Mouse (Mus musculus): Measurements from ENCODE around the gene Hip1r. TPM values are rescaled to one million over a fixed set of nuclear protein-coding genes. Genes with fewer than 3 reads are reported as not detected.

Gene Hip1r
- polyA plus RNA-seq, 1 experiment from 2014 or later: 20.2 TPM

GRCm38 (mm10) chr5:123996695-123997094 is 23.3 kb downstream of the Hip1r start:
- no peaks in the 10 kb centered on the region; the same call in 1 of the 2 replicates for H3K27me3 ChIP-seq (replicated peaks; ENCODE audit: control insufficient read depth, insufficient read depth, low read length)
- H3K4me2 ChIP-seq: no peak overlapping the region
- H3K4me1 ChIP-seq (replicated peaks; ENCODE audit: control insufficient read depth, insufficient read depth, low read length): peaks cover 21% of the 10 kb centered on the region
- no peaks in the 10 kb centered on the region for H3K9me3 ChIP-seq (ENCODE audit: control insufficient read depth, low read length)
- no peak overlapping the region for H3K4me3 ChIP-seq (ENCODE audit: low read depth, low read length)
- no peaks in the 10 kb centered on the region; the same call in 1 of the 2 replicates for H3K36me3 ChIP-seq (ENCODE audit: control insufficient read depth, insufficient read depth, low read length)
- ATAC-seq (replicated peaks; ENCODE audit: low FRiP score) (no peak), DNase-seq (ENCODE audit: low spot score) (no peak)
- H3K27ac ChIP-seq (ENCODE audit: low read depth, low read length): no peak overlapping the region
- 87% methylated on average over 14 of the region's 14 CpGs for WGBS
- H3K9ac ChIP-seq (ENCODE audit: low read depth, low read length): no peak overlapping the region

DNA sequence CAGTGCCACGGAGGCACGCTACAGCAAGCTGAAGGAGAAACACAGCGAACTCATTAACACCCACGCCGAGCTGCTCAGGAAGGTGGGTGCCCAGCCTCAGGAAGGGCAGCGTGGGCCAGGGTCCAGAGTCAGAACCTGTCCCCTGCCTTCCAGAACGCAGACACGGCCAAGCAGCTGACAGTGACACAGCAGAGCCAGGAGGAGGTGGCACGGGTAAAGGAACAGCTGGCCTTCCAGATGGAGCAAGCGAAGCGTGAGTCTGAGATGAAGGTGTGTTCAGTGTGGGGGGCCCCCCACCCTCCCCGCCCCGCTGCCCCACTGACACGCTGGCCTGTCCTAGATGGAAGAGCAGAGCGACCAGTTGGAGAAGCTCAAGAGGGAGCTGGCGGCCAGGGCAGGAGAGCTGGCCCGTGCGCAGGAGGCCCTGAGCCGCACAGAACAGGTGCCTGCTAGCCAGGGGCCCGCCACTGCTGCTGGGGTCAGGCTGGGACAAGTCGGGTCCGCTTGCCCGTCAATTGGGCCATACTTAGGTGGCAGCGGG is 23.9 kb downstream of the Hip1r start:
- WGBS: 88% methylated on average over 24 of the region's 24 CpGs
- Histone ChIP-seq H3K27ac (ENCODE audit: low read depth, low read length) (no peak overlapping the region), H3K4me1 (replicated peaks; ENCODE audit: control insufficient read depth, insufficient read depth, low read length) (peaks cover 15% of the 10 kb centered on the region), H3K9me3 (ENCODE audit: control insufficient read depth, low read length) (no peaks in the 10 kb centered on the region), H3K27me3 (replicated peaks; ENCODE audit: control insufficient read depth, insufficient read depth, low read length) (no peaks in the 10 kb centered on the region; the same call in 1 of the 2 replicates), H3K36me3 (ENCODE audit: control insufficient read depth, insufficient read depth, low read length) (no peaks in the 10 kb centered on the region; the same call in 1 of the 2 replicates), H3K4me2 (no peak overlapping the region), H3K9ac (ENCODE audit: low read depth, low read length) (no peak overlapping the region), H3K4me3 (ENCODE audit: low read depth, low read length) (no peak overlapping the region)
- DNase-seq (ENCODE audit: low spot score): no peak
- ATAC-seq (replicated peaks; ENCODE audit: low FRiP score): no peak

DNA sequence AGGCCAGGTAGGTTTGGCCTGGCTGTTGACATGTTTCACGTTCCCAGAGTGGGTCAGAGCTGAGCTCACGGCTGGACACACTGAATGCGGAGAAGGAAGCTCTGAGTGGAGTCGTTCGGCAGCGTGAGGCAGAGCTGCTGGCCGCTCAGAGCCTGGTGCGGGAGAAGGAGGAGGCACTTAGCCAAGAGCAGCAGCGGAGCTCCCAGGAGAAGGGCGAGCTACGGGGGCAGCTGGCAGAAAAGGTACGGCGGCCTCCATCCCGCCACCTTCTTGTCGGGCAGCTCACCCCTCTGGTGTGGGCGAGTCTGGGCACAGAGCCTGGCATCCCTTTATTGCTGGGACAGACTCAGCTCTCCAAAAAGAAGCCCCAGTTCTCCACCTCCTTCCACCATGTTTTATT is 24.4 kb downstream of the Hip1r start:
- ATAC-seq (replicated peaks; ENCODE audit: low FRiP score) (no peak), DNase-seq (ENCODE audit: low spot score) (no peak)
- H3K36me3 ChIP-seq (ENCODE audit: control insufficient read depth, insufficient read depth, low read length): no peaks in the 10 kb centered on the region; the same call in 1 of the 2 replicates
- no peak overlapping the region for H3K4me2 ChIP-seq
- no peak overlapping the region for H3K9ac ChIP-seq (ENCODE audit: low read depth, low read length)
- H3K4me1 ChIP-seq (replicated peaks; ENCODE audit: control insufficient read depth, insufficient read depth, low read length): peaks cover 15% of the 10 kb centered on the region
- H3K27ac ChIP-seq (ENCODE audit: low read depth, low read length): no peak overlapping the region
- H3K4me3 ChIP-seq (ENCODE audit: low read depth, low read length): no peak overlapping the region
- H3K9me3 ChIP-seq (ENCODE audit: control insufficient read depth, low read length): no peaks in the 10 kb centered on the region
- no peaks in the 10 kb centered on the region; the same call in 1 of the 2 replicates for H3K27me3 ChIP-seq (replicated peaks; ENCODE audit: control insufficient read depth, insufficient read depth, low read length)
- WGBS: 87% methylated on average over 16 of the region's 16 CpGs

DNA sequence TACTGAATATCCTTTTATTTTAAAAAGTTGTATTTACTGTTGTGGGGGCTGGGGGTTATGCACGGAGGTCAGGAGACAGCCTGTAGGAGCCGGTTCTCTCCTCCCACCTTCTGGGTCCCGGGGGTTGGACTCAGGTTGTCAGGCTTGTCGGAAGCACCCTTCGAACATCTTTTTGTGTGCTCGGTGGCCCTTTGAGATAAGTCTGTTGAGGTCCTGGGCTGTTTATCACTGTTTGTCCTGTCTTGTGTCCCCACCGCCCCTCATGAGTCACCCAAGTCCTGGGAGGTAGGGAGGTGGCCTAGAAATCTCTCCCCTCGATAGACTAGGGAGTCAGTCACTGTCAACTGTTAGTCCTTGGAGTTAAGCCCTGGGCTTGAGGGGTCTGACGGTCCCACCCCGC is 24.9 kb downstream of the Hip1r start:
- Histone ChIP-seq H3K9me3 (ENCODE audit: control insufficient read depth, low read length) (no peaks in the 10 kb centered on the region), H3K27me3 (replicated peaks; ENCODE audit: control insufficient read depth, insufficient read depth, low read length) (no peaks in the 10 kb centered on the region; the same call in 1 of the 2 replicates), H3K4me2 (peak overlapping the region; percentile 3; the same call in 1 of the 2 replicates), H3K9ac (ENCODE audit: low read depth, low read length) (no peak overlapping the region), H3K27ac (ENCODE audit: low read depth, low read length) (no peak overlapping the region), H3K4me1 (replicated peaks; ENCODE audit: control insufficient read depth, insufficient read depth, low read length) (peaks cover 15% of the 10 kb centered on the region), H3K4me3 (ENCODE audit: low read depth, low read length) (no peak overlapping the region), H3K36me3 (ENCODE audit: control insufficient read depth, insufficient read depth, low read length) (no peaks in the 10 kb centered on the region; the same call in 1 of the 2 replicates)
- WGBS: 43% methylated on average over 10 of the region's 10 CpGs
- DNase-seq (ENCODE audit: low spot score) (no peak), ATAC-seq (replicated peaks; ENCODE audit: low FRiP score) (peak; percentile 49)

DNA sequence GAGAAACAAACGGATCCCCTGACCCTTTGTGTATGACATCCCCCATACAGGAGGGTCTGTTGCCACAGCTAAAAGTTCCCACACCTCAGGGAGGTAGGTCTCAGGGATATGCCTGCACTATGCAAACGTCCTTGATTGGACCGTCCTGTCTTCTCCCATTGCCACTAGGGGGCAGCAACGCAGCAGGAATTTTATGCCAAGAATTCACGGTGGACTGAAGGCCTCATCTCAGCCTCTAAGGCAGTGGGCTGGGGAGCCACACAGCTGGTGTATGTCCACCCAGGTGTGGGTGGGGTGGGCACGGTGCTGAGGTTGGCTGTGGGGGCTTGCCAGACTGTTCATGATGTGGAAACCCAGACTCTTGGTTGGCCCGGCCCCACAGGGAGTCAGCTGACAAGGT is 27.4 kb downstream of the Hip1r start:
- no peak overlapping the region for H3K9ac ChIP-seq (ENCODE audit: low read depth, low read length)
- peaks cover 10% of the 10 kb centered on the region for H3K36me3 ChIP-seq (ENCODE audit: control insufficient read depth, insufficient read depth, low read length)
- H3K4me2 ChIP-seq: no peak overlapping the region
- ATAC-seq (replicated peaks; ENCODE audit: low FRiP score) (peak; percentile 44), DNase-seq (ENCODE audit: low spot score) (peak; percentile 84)
- no peak overlapping the region for H3K27ac ChIP-seq (ENCODE audit: low read depth, low read length)
- H3K9me3 ChIP-seq (ENCODE audit: control insufficient read depth, low read length): no peaks in the 10 kb centered on the region
- peaks cover 15% of the 10 kb centered on the region for H3K4me1 ChIP-seq (replicated peaks; ENCODE audit: control insufficient read depth, insufficient read depth, low read length)
- WGBS: 11% methylated on average over 7 of the region's 7 CpGs
- H3K4me3 ChIP-seq (ENCODE audit: low read depth, low read length): no peak overlapping the region
- H3K27me3 ChIP-seq (replicated peaks; ENCODE audit: control insufficient read depth, insufficient read depth, low read length): no peaks in the 10 kb centered on the region; the same call in 1 of the 2 replicates

GRCm38 (mm10) chr5:124001274-124001673 is 27.8 kb downstream of the Hip1r start:
- H3K4me2 ChIP-seq: no peak overlapping the region
- H3K9ac ChIP-seq (ENCODE audit: low read depth, low read length): no peak overlapping the region
- no peaks in the 10 kb centered on the region for H3K9me3 ChIP-seq (ENCODE audit: control insufficient read depth, low read length)
- no peak for ATAC-seq (replicated peaks; ENCODE audit: low FRiP score)
- H3K27ac ChIP-seq (ENCODE audit: low read depth, low read length): no peak overlapping the region
- no peak for DNase-seq (ENCODE audit: low spot score)
- H3K27me3 ChIP-seq (replicated peaks; ENCODE audit: control insufficient read depth, insufficient read depth, low read length): no peaks in the 10 kb centered on the region; the same call in 1 of the 2 replicates
- 58% methylated on average over 9 of the region's 9 CpGs for WGBS
- H3K36me3 ChIP-seq (ENCODE audit: control insufficient read depth, insufficient read depth, low read length): peaks cover 14% of the 10 kb centered on the region
- no peak overlapping the region for H3K4me3 ChIP-seq (ENCODE audit: low read depth, low read length)
- peaks cover 15% of the 10 kb centered on the region for H3K4me1 ChIP-seq (replicated peaks; ENCODE audit: control insufficient read depth, insufficient read depth, low read length)

GRCm38 (mm10) chr5:124002876-124003275 is 29.4 kb downstream of the Hip1r start:
- Histone ChIP-seq H3K4me1 (replicated peaks; ENCODE audit: control insufficient read depth, insufficient read depth, low read length) (peaks cover 14% of the 10 kb centered on the region), H3K9ac (ENCODE audit: low read depth, low read length) (no peak overlapping the region), H3K36me3 (ENCODE audit: control insufficient read depth, insufficient read depth, low read length) (peaks cover 24% of the 10 kb centered on the region), H3K4me3 (ENCODE audit: low read depth, low read length) (no peak overlapping the region), H3K4me2 (no peak overlapping the region), H3K27me3 (replicated peaks; ENCODE audit: control insufficient read depth, insufficient read depth, low read length) (no peaks in the 10 kb centered on the region), H3K27ac (ENCODE audit: low read depth, low read length) (no peak overlapping the region), H3K9me3 (ENCODE audit: control insufficient read depth, low read length) (no peaks in the 10 kb centered on the region)
- ATAC-seq (replicated peaks; ENCODE audit: low FRiP score) (no peak), DNase-seq (ENCODE audit: low spot score) (no peak)
- 87% methylated on average over 2 of the region's 2 CpGs for WGBS

- DNase-seq (ENCODE audit: low spot score): no peak
- peaks cover 28% of the 10 kb centered on the region for H3K36me3 ChIP-seq (ENCODE audit: control insufficient read depth, insufficient read depth, low read length)
- no peaks in the 10 kb centered on the region for H3K27me3 ChIP-seq (replicated peaks; ENCODE audit: control insufficient read depth, insufficient read depth, low read length)
- no peak overlapping the region for H3K4me2 ChIP-seq
- no peak overlapping the region for H3K27ac ChIP-seq (ENCODE audit: low read depth, low read length)
- peaks cover 11% of the 10 kb centered on the region for H3K4me1 ChIP-seq (replicated peaks; ENCODE audit: control insufficient read depth, insufficient read depth, low read length)
- 65% methylated on average over 4 of the region's 4 CpGs for WGBS
- no peak overlapping the region for H3K4me3 ChIP-seq (ENCODE audit: low read depth, low read length)
- H3K9me3 ChIP-seq (ENCODE audit: control insufficient read depth, low read length): no peaks in the 10 kb centered on the region
- no peak overlapping the region for H3K9ac ChIP-seq (ENCODE audit: low read depth, low read length)
- ATAC-seq (replicated peaks; ENCODE audit: low FRiP score): no peak
Measured at GRCm38 (mm10) chr5:124003375-124003774, 29.9 kb downstream of the Hip1r start.
